Mouse (Mus musculus) heart, embryonic 14.5 days (tissue): ENCODE results near the gene Ccser1. TPM values are rescaled to one million over a fixed set of nuclear protein-coding genes. Genes with fewer than 3 reads are reported as not detected.

Experiments
- ATAC-seq: fragments of 200-750 bp; cut with Nextera tagmentation; 2 replicates; pipeline ENCODE4 v1.8.0; 2017; ENCODE audit warnings: low read depth, moderate TSS enrichment; ENCODE audit not compliant: insufficient number of reproducible peaks, insufficient read depth, low FRiP score
- H3K27ac ChIP-seq, 2 experiments: fragments of 200-500 bp in 1 of 2; fragments of 300-500 bp in 1 of 2; sonication (generic) in 1 of 2; replicated peaks in 1 of 2; 2 replicates each; pipeline ENCODE4 v1.5.1; 2012 to 2014; ENCODE audit warnings: low read depth in 2 of 2, low read length in 2 of 2, control low read depth in 1 of 2, mild to moderate bottlenecking in 1 of 2, mixed read lengths in 1 of 2; ENCODE audit not compliant: control insufficient read depth in 1 of 2, insufficient read depth in 1 of 2
- H3K27me3 ChIP-seq: fragments of 300-500 bp; sonication (generic); 2 replicates; pipeline ENCODE4 v1.6.1; 2014; ENCODE audit warnings: mild to moderate bottlenecking, low read length, control low read depth; ENCODE audit not compliant: control insufficient read depth, insufficient read depth
- H3K36me3 ChIP-seq: fragments of 300-500 bp; sonication (generic); 2 replicates; pipeline ENCODE4 v1.6.1; 2014; ENCODE audit warnings: mild to moderate bottlenecking, control low read depth, low read length, mixed read lengths; ENCODE audit not compliant: control insufficient read depth, insufficient read depth
- H3K4me1 ChIP-seq, 2 experiments: fragments of 200-500 bp in 1 of 2; fragments of 300-500 bp in 1 of 2; sonication (generic) in 1 of 2; 2 replicates each; pipeline ENCODE4 v1.6.1; 2012 to 2014; ENCODE audit warnings: low read length in 2 of 2, control low read depth in 1 of 2, mixed read lengths in 1 of 2; ENCODE audit not compliant: control insufficient read depth in 2 of 2, insufficient read depth in 2 of 2
- H3K4me2 ChIP-seq: fragments of 300-500 bp; sonication (generic); 2 replicates; pipeline ENCODE4 v1.6.1; 2014; ENCODE audit warnings: mild to moderate bottlenecking, low read length
- H3K4me3 ChIP-seq, 2 experiments: fragments of 200-500 bp in 1 of 2; fragments of 300-500 bp in 1 of 2; sonication (generic) in 1 of 2; 2 replicates each; pipeline ENCODE4 v1.5.1; 2012 to 2014; ENCODE audit warnings: low read length in 2 of 2, mild to moderate bottlenecking in 2 of 2, control low read depth in 1 of 2, low read depth in 1 of 2, moderate library complexity in 1 of 2; ENCODE audit not compliant: control insufficient read depth in 1 of 2, insufficient read depth in 1 of 2
- H3K9ac ChIP-seq: fragments of 300-500 bp; sonication (generic); 2 replicates; pipeline ENCODE4 v1.6.1; 2014; ENCODE audit warnings: mild to moderate bottlenecking, low read length
- H3K9me3 ChIP-seq: fragments of 300-500 bp; sonication (generic); 2 replicates; pipeline ENCODE4 v1.6.1; 2016; ENCODE audit warnings: low read length, control low read depth; ENCODE audit not compliant: control insufficient read depth
- WGBS: fragments of 180-500 bp; shearing (Covaris S2); extraction: QIAGEN DNeasy Blood & Tissue Kit; methylation state at CpG from one replicate; pipeline ENCODE4 v1.1.7; 2014; 5-methylcytosine and 5-hydroxymethylcytosine counted together
- polyA plus RNA-seq: library from polyadenylated mRNA; unstranded; fragments of >200 nt; fragmentation: Nextera tagmentation; extraction: Ambion mirVana; gene quantifications from 2 replicates; pipeline ENCODE4 v1.2.1, GENCODE M21; 2014

Ccser1 gene
- polyA plus RNA-seq, 1 experiment from 2014 or later, result 3.7 TPM

- Histone ChIP-seq H3K9ac (no peak overlapping the region), H3K9me3 (no peaks in the 10 kb centered on the region), H3K4me3 (no peak overlapping the region), H3K27me3 (no peaks in the 10 kb centered on the region), H3K4me1 (peaks cover 0 to 6% of the 10 kb centered on the region in 2 experiments; a peak in 1 of 4 replicates), H3K4me2 (no peak overlapping the region), H3K27ac (no peak overlapping the region), H3K36me3 (no peaks in the 10 kb centered on the region)
- no peak for ATAC-seq
- WGBS, result 46% methylated on average over 3 of the region's 3 CpGs
Observed at GRCm38 (mm10) chr6:61432703-61433102, 252.6 kb downstream of the Ccser1 start.

GRCm38 (mm10) chr6:61438165-61438564, 258.0 kb downstream of the Ccser1 start:
- Histone ChIP-seq H3K9ac (no peak overlapping the region), H3K27ac (no peak overlapping the region), H3K27me3 (no peaks in the 10 kb centered on the region), H3K4me3 (no peak overlapping the region), H3K9me3 (no peaks in the 10 kb centered on the region), H3K4me1 (no peaks in the 10 kb centered on the region), H3K4me2 (no peak overlapping the region), H3K36me3 (no peaks in the 10 kb centered on the region)
- ATAC-seq, result no peak

GRCm38 (mm10) chr6:61471371-61472152, 291.4 kb downstream of the Ccser1 start:
- Histone ChIP-seq H3K9me3 (no peaks in the 10 kb centered on the region), H3K9ac (no peak overlapping the region), H3K27ac (no peak overlapping the region), H3K27me3 (no peaks in the 10 kb centered on the region), H3K4me2 (no peak overlapping the region), H3K4me1 (no peaks in the 10 kb centered on the region), H3K36me3 (no peaks in the 10 kb centered on the region), H3K4me3 (no peak overlapping the region)
- no peak for ATAC-seq
- 85% methylated on average over 2 of the region's 2 CpGs for WGBS

- 74% methylated on average over 3 of the region's 3 CpGs for WGBS
- H3K4me2 ChIP-seq, result no peak overlapping the region
- H3K27me3 ChIP-seq, result no peaks in the 10 kb centered on the region
- H3K9ac ChIP-seq, result no peak overlapping the region
- no peak for ATAC-seq
- H3K27ac ChIP-seq, result no peak overlapping the region
- H3K36me3 ChIP-seq, result no peaks in the 10 kb centered on the region
- no peak overlapping the region for H3K4me3 ChIP-seq
- no peaks in the 10 kb centered on the region for H3K9me3 ChIP-seq
- H3K4me1 ChIP-seq, result no peaks in the 10 kb centered on the region
Observed at GRCm38 (mm10) chr6:61485336-61485735, 305.2 kb downstream of the Ccser1 start.

GRCm38 (mm10) chr6:61491979-61492821, 312.1 kb downstream of the Ccser1 start:
- no peak overlapping the region for H3K9ac ChIP-seq
- H3K4me1 ChIP-seq, result no peaks in the 10 kb centered on the region
- H3K27ac ChIP-seq, result no peak overlapping the region
- H3K4me2 ChIP-seq, result no peak overlapping the region
- no peaks in the 10 kb centered on the region for H3K36me3 ChIP-seq
- WGBS, result 73% methylated on average over 4 of the region's 4 CpGs
- H3K9me3 ChIP-seq, result no peaks in the 10 kb centered on the region
- H3K4me3 ChIP-seq, result no peak overlapping the region
- no peak for ATAC-seq
- H3K27me3 ChIP-seq, result no peaks in the 10 kb centered on the region

GRCm38 (mm10) chr6:61493386-61493785, 313.3 kb downstream of the Ccser1 start:
- WGBS, result 86% methylated on average over 5 of the region's 5 CpGs
- no peak overlapping the region for H3K9ac ChIP-seq
- no peaks in the 10 kb centered on the region for H3K36me3 ChIP-seq
- no peak overlapping the region for H3K27ac ChIP-seq
- H3K4me3 ChIP-seq, result no peak overlapping the region
- no peak for ATAC-seq
- H3K9me3 ChIP-seq, result no peaks in the 10 kb centered on the region
- no peaks in the 10 kb centered on the region for H3K4me1 ChIP-seq
- no peaks in the 10 kb centered on the region for H3K27me3 ChIP-seq
- H3K4me2 ChIP-seq, result no peak overlapping the region

GRCm38 (mm10) chr6:61515310-61515709, 335.2 kb downstream of the Ccser1 start:
- Histone ChIP-seq H3K27me3 (no peaks in the 10 kb centered on the region), H3K36me3 (no peaks in the 10 kb centered on the region), H3K9me3 (no peaks in the 10 kb centered on the region), H3K27ac (no peak overlapping the region), H3K4me3 (no peak overlapping the region), H3K9ac (no peak overlapping the region), H3K4me1 (no peaks in the 10 kb centered on the region), H3K4me2 (no peak overlapping the region)
- ATAC-seq, result no peak
- 67% methylated on average over 2 of the region's 2 CpGs for WGBS
